Mouse (Mus musculus) T-helper 1 cell (primary cell): Measurements from ENCODE around the gene Taf3.

Experiments used
- in situ Hi-C: fragments of 300-600 bp; cut with MboI, MseI; formaldehyde crosslinking; loops from one replicate; pipeline ENCODE4 v1.15.1; 2025; ENCODE audit warnings: high pct_unique_total_duplicates

Gene Taf3

GRCm38 (mm10) chr2:9878564-9879081, 169.8 kb downstream of the Taf3 start:
- in situ Hi-C loops = loop anchor here (10.0 kb wide), 1 partner anchor 1286 kb away; no protein-coding TSS in a partner anchor

DNA sequence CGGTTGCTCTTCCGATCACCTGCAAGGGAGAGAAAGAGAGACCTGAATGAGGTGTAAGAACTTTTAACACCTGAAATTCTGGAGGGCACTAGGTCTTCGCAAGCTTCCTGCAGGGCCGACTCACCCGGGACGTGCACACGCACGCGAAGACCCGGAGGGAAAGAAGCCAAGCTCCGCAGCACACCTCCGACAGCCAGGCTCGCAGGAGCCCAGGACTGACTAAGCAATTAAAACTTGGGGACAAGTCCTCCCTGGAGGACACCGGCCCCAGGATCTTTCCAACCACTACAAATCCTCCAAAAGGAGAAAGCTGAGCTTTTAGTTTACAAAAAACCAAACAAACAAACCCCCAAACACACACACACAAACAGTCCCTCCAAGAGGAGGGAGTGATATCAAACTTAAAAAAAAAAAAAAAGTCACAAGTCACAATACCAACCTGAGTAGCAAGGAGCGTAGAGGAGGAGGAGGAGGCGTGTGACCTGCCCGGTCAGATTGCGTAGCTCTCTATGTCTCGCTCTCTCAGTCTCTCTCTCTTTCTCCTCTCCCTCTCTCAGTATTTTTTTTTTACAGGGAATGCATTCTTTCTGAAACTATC, 170.3 kb downstream of the Taf3 start:
- in situ Hi-C loops = loop anchor here (10.0 kb wide), 1 partner anchor 1287 kb away; no protein-coding TSS in a partner anchor

DNA sequence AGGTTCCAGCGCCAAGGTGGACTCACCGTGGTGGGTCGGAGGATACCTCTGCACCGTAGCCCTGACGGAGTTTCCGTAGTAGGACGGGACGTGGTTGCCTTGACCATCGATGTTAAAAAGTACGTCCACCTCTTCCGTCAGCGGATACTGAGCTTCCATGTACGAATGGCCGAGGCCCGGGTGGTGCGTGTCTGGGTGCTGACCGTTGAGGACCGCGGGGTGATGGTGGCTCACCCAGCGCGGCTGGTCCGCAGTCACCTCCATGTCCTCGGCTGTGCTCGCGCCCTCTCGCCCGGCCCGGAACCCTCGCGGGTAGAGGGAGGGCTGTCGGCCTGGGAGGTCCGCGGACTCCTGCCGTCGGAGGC, 171.1 kb downstream of the Taf3 start:
- in situ Hi-C loops = loop anchor here (10.0 kb wide), 1 partner anchor 1287 kb away; no protein-coding TSS in a partner anchor

DNA sequence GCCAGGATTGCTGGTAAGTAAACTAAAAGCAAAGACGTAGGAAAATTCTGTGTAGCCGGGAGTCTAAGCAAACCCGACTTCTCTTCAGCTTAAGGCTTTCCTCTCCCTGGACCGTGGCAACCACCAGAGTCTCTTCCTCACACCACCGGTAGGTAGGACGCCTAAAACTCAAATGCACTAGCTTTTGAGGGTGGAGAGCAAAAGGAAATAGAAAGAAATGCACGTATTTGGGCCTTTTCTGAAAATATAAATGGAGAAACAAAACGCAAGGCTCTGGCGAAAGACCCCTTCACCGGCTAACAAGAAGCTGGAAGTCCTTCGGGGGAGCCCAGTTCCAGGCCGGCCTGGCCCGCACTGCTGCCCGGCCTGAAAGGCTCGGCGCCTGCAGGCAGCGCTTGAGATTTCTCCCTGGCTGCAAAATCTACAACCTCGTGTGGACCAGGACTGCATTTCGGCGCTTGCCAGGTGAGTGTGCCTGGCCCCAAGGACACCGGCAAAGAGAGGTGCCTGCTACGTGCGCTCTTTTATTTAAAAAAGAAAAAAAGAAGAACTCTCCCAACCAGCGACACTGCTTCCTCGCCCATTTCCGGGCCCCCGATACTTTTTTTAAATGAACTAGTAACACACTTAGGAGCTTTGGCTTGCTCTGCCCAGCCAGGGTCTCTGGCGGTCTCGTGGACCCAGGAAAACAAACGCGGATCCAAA, 171.6 kb downstream of the Taf3 start:
- in situ Hi-C loops = loop anchor here (10.0 kb wide), 1 partner anchor 1288 kb away; no protein-coding TSS in a partner anchor

GRCm38 (mm10) chr2:9875676-9876357, 172.6 kb downstream of the Taf3 start:
- in situ Hi-C loops = loop anchor here (10.0 kb wide), 1 partner anchor 1289 kb away; no protein-coding TSS in a partner anchor

DNA sequence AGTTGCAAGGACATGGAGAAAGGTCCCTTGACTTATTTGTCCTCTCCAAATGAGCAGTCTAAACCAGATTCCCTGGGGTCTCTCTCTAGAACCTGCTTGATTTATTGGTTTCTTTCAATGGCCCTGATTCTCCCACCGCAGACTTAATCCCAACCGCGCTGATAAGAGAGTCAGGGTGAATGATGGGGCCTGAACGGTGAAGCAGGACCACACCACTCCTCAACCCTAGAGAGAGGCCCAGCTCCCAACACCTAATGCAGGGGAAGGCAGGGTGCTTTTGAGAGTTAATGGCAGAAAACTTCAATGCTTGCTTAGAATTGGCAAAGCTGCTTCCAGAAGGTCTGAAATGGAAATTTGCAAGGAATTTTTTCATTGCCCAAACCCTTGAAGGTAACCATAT, 173.2 kb downstream of the Taf3 start:
- in situ Hi-C loops = loop anchor here (10.0 kb wide), 1 partner anchor 1290 kb away; no protein-coding TSS in a partner anchor

- in situ Hi-C loops = loop anchor here (5.0 to 10.0 kb wide), 2 partner anchors 297 to 1290 kb away; no protein-coding TSS in a partner anchor
These were observed 173.8 kb downstream of the Taf3 start for GRCm38 (mm10) chr2:9874467-9875219.

DNA sequence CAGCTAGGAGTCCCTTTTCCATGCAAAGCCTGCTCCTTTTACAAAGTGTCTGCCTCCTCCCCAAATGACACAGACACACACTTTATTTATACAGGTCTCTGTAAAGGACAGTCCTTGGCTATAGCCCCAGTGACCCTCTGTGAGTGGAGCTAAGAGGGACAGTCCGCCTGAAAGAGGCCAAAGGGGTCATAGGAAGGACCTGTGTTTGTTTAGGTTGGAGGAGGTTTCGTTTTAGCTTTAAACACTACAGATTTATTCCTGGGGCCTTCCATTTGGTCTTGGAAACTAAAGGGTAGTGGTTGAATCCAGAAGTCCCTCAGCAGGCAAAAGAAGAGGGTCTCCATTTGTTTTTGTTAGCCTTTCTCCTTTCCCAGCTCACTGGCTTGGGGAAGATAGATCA, 174.6 kb downstream of the Taf3 start:
- in situ Hi-C loops = loop anchor here (5.0 to 10.0 kb wide), 2 partner anchors 296 to 1291 kb away; no protein-coding TSS in a partner anchor

GRCm38 (mm10) chr2:9872682-9873081, 175.7 kb downstream of the Taf3 start:
- in situ Hi-C loops = loop anchor here (5.0 to 10.0 kb wide), 2 partner anchors 295 to 1292 kb away; no protein-coding TSS in a partner anchor

- in situ Hi-C loops = loop anchor here (5.0 to 10.0 kb wide), 2 partner anchors 294 to 1293 kb away; no protein-coding TSS in a partner anchor
These were observed 176.6 kb downstream of the Taf3 start for GRCm38 (mm10) chr2:9871798-9872197.

- in situ Hi-C loops = loop anchor here (5.0 to 10.0 kb wide), 2 partner anchors 294 to 1294 kb away; no protein-coding TSS in a partner anchor
These were observed 177.2 kb downstream of the Taf3 start for GRCm38 (mm10) chr2:9871141-9871716.

GRCm38 (mm10) chr2:9867092-9867825, 181.1 kb downstream of the Taf3 start:
- in situ Hi-C loops = no loop called here
